Mouse (Mus musculus) G1E-ER4 (cell line): ENCODE data around the gene Fgfr2. TPM values are rescaled to one million over a fixed set of nuclear protein-coding genes. Genes with fewer than 3 reads are reported as not detected.

Experiments
- GATA1 ChIP-seq: IDR thresholded peaks from one replicate; pipeline ENCODE4 v1.8.0; 2012; ENCODE audit warnings: low read length, inconsistent platforms
- polyA plus RNA-seq: library from polyadenylated mRNA; stranded (reverse); fragments of >175 nt; gene quantifications from 2 replicates; pipeline ENCODE4 v1.2.3, GENCODE M21; 2012

The Fgfr2 gene
- polyA plus RNA-seq, 1 experiment = not detected

- TF ChIP-seq GATA1 = no peak
These were observed 2227.1 kb downstream of the Fgfr2 start for GRCm38 (mm10) chr7:130896064-130896463.

GRCm38 (mm10) chr7:130895618-130895945 is 2227.6 kb downstream of the Fgfr2 start:
- no peak for TF ChIP-seq GATA1

DNA sequence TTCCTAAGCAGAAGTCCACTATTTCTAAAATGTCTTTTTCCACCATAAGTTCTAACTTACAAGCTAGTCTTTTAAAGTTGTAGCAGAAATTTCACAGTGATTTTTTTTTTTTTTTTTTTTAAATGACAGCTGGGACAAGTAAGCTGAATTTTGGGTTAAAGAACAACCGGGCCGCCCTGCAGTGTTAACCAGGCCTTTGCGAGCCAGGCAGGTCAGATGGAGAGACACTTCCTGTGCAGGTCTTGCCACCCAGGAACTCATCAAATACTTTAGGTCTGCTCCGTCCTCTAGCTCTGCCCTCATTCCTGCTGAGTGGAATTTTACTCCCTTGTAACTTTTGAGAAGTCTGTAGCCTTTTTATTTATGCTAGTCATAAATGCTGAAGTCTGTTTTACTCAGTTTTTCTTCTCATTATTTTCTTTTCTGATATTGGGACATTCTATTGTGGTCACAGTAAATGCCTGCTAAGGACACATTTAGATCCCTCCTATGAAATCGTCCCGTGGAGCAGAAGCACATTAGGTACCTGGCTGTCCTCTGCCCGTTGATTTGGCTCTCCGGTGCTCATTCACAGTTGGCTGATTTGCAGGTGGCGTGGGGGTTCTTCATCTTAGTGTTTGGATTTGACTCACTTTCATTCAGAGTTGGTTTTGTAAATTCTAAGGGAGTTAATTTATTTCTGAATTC is 2228.1 kb downstream of the Fgfr2 start:
- no peak for TF ChIP-seq GATA1

GRCm38 (mm10) chr7:130892973-130893372 is 2230.2 kb downstream of the Fgfr2 start:
- no peak for TF ChIP-seq GATA1

DNA sequence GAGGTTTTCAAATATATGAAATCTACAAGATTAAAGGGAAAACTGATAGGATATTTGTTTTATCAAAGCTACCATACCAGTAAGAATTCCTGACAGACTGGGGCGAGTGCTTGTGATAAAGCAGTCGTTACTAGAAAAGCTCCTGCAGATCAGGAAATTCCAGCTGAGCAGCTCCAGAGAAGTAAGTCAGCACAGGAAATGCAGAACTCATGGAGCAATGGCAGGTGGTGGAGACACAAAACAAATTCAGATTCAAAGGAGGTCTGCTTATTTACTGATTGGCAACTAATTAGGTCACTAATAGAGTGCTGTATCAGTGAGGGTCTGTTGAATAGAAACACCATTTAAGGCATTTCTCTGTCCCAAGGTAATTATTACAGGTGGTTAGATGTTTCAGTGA is 2232.3 kb downstream of the Fgfr2 start:
- TF ChIP-seq GATA1 = no peak

DNA sequence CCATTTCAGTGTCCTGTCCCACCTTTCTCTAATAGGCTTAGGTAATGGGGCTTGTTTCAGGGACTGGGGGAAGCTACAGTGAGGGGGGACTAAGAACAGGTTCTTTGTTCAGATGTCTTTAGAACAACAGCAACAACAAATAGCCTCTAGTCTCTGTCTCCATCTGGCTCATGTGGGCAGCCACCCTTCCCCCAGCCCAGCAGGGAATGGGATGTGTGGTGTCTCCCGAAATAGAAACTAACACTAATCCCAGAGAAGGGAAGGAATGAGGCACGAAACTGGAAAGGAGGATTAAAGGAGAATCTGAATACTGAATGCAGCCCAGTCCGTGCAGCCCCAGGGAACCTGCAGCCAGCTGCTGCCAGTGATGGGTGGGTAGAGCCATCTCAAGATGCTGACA is 2235.2 kb downstream of the Fgfr2 start:
- TF ChIP-seq GATA1 = no peak

DNA sequence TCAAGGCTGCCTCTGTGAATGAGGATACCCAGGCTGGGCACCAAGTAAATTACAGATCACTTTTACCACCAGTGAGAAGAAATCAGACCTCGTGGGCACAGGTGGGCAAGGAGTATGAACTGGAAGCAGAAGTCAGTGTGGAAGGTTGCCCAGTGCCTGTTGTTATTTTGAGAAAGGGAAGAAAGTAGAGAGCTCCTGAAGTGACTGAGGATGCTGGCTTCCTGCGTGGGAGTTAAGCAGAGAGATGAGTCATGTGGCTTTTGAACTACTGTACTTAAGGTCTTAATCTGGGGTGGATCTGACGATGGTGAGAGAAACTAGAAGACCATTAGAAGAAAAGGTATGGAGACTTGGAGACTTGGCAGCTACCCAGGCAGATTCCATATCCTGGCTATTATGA is 2236.9 kb downstream of the Fgfr2 start:
- no peak for TF ChIP-seq GATA1

DNA sequence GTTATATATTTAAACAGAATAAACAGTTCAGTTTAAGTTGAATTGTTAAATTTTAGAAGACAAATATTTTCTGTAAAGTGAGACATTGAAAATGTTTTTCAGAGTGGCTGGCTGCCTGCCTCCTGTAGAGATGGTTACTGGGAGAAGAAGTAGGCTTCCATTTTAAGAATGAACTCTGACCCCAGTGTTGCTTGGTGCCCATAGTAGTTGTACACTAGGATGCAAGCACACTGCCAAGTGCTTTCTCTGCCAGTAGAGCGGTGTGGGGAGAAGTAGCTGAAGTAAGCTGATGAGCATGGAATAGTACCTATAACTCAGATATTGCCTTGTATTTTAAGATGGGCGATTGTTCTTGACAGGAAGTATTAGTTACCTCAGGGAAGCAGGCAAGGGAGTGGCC is 2239.0 kb downstream of the Fgfr2 start:
- TF ChIP-seq GATA1 = no peak

DNA sequence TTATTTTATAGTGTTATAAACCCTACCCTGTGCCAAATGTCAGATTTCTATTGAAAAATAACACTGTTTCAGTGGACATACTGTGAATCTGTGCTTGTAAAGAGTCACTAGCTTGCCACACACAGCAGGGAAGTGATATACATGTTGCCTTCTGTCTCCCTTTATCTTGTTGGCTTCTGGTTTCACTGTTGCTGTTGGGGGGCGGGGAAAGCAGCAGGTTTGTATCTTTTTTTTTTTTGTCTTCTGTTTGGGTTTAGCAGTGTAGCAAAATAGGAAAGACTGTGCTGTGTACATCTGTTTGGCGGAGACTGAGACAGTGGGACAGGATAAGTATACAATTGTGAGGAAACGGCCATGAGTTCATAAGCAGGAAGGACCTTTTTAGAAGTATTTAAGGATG is 2255.9 kb downstream of the Fgfr2 start:
- TF ChIP-seq GATA1 = no peak

DNA sequence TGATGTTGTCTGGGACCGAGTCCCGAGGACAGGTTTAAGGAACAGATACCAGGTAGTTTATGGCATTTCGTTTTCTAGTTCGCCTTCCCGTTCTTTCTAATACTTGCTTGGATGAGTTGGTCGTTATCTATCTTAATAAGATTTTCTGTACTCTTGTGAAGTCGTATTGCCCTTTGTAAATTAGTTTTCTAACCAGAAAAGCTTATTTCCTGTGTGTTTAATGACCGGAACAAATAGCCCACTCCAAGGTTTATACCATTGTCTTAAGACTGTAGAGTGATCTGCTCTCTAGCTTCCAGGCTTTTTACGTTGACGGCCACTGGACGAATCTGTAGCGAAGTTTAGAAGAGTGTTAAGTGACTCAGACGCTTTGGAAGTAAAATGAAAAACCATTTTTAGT is 2256.5 kb downstream of the Fgfr2 start:
- no peak for TF ChIP-seq GATA1

- TF ChIP-seq GATA1 = no peak
These were observed 2257.2 kb downstream of the Fgfr2 start, which contains the start of gene Plekha1 for GRCm38 (mm10) chr7:130865613-130866591. Plekha1 (plus strand) TSS chr7:130865756.

DNA sequence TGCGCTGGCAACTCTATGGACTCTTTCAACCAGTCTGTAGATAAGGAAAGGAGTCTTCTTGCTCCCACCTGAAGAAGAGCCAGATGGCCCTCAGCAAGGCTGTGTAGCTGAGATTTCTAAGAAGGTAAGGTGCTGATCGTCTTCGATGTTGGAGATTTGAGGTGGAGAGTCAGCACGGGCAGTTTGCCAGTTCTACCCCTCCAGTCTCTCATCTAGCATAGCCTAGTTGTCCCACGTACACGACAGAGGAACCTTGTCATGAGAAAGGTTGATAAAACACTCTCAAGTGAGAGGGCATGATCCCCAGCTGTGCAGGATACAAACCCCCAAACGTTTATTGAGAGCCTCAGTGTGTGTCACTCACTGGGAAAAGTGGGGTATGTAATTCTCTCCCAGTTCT is 2258.4 kb downstream of the Fgfr2 start:
- no peak for TF ChIP-seq GATA1

DNA sequence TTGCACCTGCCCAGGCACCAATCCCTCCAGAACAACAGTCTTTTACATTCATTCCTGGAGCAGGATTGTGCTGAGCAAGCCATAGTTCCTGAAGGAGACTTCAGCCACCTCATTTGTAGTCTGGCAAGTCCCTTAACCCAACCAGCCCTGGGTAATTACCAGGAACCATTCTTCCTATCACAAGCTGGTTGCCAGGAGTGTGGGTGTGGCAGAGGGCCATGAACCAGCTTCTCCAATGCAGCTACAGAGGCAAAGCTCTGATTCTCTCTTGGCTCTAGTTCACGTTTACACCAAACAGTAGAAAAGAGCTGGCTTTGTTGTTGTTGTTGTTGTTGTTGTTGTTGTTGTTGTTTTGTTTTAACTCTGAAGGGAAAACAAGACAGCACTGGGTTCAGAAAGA is 2260.6 kb downstream of the Fgfr2 start:
- TF ChIP-seq GATA1 = no peak

DNA sequence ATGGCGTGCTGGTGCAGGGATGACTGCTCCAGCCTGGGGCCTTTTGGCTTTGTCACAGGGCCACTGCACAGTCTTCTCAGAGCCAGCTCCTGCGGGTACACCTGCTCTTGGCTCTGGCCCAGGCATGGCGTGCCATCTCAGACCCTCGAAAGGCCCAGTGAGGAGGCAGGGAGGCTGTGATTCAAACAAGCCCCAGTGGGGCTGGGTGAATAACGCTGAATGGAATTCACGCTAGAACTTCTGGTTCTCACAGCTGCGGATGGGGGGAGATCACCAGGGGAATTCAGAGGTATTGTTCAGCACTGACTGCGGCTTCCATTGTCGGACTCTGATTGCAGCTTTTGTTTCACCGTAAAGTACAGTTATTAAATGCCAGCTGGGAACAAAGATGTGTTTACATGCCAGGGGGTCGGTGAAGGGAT is 2262.4 kb downstream of the Fgfr2 start:
- no peak for TF ChIP-seq GATA1

- no peak for TF ChIP-seq GATA1
These were observed 2263.2 kb downstream of the Fgfr2 start for GRCm38 (mm10) chr7:130859926-130860325.

DNA sequence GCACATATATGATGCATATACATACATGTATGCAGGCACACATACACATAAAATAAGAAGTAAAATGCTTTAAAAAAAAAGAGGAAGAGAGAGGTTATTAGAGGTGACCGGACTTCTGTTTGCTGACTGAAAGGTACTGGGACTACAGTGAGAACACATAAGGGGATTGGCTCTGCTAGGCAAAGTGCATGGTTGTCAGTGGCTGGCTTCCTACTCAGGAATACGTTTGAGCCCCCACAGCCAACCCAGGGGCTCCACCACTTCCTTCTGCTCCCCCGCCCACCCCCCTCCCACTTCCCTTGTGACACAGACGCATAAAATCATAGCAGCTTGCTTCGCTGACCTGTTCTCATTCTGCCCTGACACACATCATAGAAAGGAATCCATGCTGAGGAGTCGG is 2265.2 kb downstream of the Fgfr2 start:
- TF ChIP-seq GATA1 = no peak

DNA sequence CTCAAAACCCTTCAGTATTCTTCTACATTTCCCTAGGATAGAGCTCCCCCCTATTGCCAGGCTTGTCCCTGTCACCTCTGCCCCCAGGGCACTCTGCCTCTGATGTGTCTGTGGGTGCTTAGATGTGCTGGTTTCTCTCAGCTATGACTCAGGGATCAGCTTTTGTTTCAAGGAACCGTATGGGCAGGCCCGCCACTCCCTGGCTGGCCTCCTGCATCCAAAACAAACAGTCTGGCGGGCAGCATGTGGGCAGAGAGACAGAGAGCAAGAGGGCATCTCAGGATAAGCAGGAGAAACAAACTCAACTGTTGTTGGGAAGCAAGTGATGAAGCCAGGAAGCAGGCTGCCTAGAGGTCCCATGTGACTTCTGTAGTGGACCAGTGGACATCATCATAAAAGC is 2267.5 kb downstream of the Fgfr2 start:
- no peak for TF ChIP-seq GATA1
